Mouse (Mus musculus): ENCODE results near the gene Rnf123.

DNA sequence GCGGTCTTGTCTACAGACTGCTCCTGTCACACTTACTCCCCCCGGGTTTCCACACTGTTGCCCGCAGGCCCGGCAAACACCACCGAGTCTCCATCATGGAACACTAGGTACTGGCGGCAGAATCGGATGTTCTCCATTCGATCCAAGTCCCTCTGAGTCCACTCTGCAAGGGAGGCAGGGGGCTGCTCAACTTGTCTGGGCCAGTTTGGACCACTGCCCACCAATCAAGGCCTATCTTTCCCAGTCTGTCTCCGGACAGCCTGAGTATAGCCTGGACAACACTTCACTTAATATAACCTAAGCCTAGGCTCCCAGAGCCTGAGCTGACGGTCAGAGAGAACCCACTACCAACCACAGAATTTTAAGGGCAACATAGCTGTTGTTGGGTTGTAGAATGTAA is 10.4 kb upstream of the Rnf123 start:
- TF ChIP-seq POLR2A (IDR thresholded peaks at IDR 0.05; ENCODE audit: insufficient read depth, low read depth, low read length) (no peak), CTCF (IDR thresholded peaks at IDR 0.05; ENCODE audit: insufficient read depth, low read depth, low read length) (no peak)

All from olfactory bulb, adult 2 months (tissue).